Mouse (Mus musculus) heart, postnatal 0 days (tissue): ENCODE measurements around the gene Cd207. TPM values are rescaled to one million over a fixed set of nuclear protein-coding genes. Genes with fewer than 3 reads are reported as not detected.
A peak's percentile ranks its signal among the peaks of the same experiment; 100 is the strongest.

ENCODE experiments used
- ATAC-seq: fragments of 200-750 bp; cut with Nextera tagmentation; 2 replicates; pipeline ENCODE4 v1.8.0; 2017; ENCODE audit warnings: low read depth, moderate number of reproducible peaks, moderate library complexity; ENCODE audit not compliant: insufficient read depth
- DNase-seq: peaks from one replicate; pipeline ENCODE4 v3.0.0-alpha.2; 2016; ENCODE audit warnings: low spot score
- H3K27ac ChIP-seq: fragments of 300-500 bp; sonication (generic); 2 replicates; pipeline ENCODE4 v1.5.1; 2014; ENCODE audit warnings: low read depth, mild to moderate bottlenecking
- H3K27me3 ChIP-seq: fragments of 300-500 bp; sonication (generic); 2 replicates; pipeline ENCODE4 v1.6.1; 2014; ENCODE audit warnings: low read length, mixed read lengths; ENCODE audit not compliant: control insufficient read depth, insufficient read depth
- H3K36me3 ChIP-seq: fragments of 300-500 bp; sonication (generic); replicated peaks from 2 replicates; pipeline ENCODE4 v1.6.1; 2014; ENCODE audit warnings: low read length, mixed read lengths; ENCODE audit not compliant: control insufficient read depth, insufficient read depth
- H3K4me1 ChIP-seq: fragments of 300-500 bp; sonication (generic); 2 replicates; pipeline ENCODE4 v1.6.1; 2014; ENCODE audit warnings: antibody characterized with exemption; ENCODE audit not compliant: control insufficient read depth, insufficient read depth
- H3K4me2 ChIP-seq: fragments of 300-500 bp; sonication (generic); 2 replicates; pipeline ENCODE4 v1.6.1; 2014; ENCODE audit warnings: low read depth, mild to moderate bottlenecking, low read length, moderate library complexity
- H3K4me3 ChIP-seq: fragments of 300-500 bp; sonication (generic); 2 replicates; pipeline ENCODE4 v1.5.1; 2014; ENCODE audit warnings: low read depth, low read length
- H3K9ac ChIP-seq: fragments of 300-500 bp; sonication (generic); replicated peaks from 2 replicates; pipeline ENCODE4 v1.6.1; 2014; ENCODE audit warnings: low read depth, low read length, mixed read lengths
- H3K9me3 ChIP-seq: fragments of 300-500 bp; sonication (generic); replicated peaks from 2 replicates; pipeline ENCODE4 v1.6.1; 2016; ENCODE audit warnings: low read length; ENCODE audit not compliant: control insufficient read depth
- CTCF ChIP-seq: IDR thresholded peaks from 2 replicates; pipeline ENCODE4 v1.5.1; 2016; ENCODE audit warnings: antibody characterized with exemption, control low read depth, low read depth
- EP300 ChIP-seq: IDR thresholded peaks from 2 replicates; pipeline ENCODE4 v1.6.1; 2016; ENCODE audit warnings: antibody characterized with exemption, low read depth
- WGBS: fragments of 180-500 bp; shearing (Covaris S2); extraction: QIAGEN DNeasy Blood & Tissue Kit; methylation state at CpG from one replicate; pipeline ENCODE4 v1.1.7; 2014; 5-methylcytosine and 5-hydroxymethylcytosine counted together
- polyA plus RNA-seq: library from polyadenylated mRNA; unstranded; fragments of >200 nt; fragmentation: Nextera tagmentation; extraction: Ambion mirVana; gene quantifications from 2 replicates; pipeline ENCODE4 v1.2.1, GENCODE M21; 2015
- total RNA-seq: library from RNA; depleted of rRNA; stranded (reverse); fragments of >200 nt; gene quantifications from 2 replicates; pipeline ENCODE4 v1.2.3, GENCODE M21; 2014; ENCODE audit warnings: low replicate concordance

Cd207 gene
- total and polyA plus RNA-seq, 2 experiments from 2014 or later = 0.11 to 0.75 TPM

- Histone ChIP-seq H3K4me1 (no peaks in the 10 kb centered on the region), H3K9ac (no peak overlapping the region), H3K27ac (no peak overlapping the region), H3K9me3 (no peaks in the 10 kb centered on the region), H3K4me2 (no peak overlapping the region), H3K4me3 (no peak overlapping the region), H3K36me3 (no peaks in the 10 kb centered on the region), H3K27me3 (peaks cover 96% of the 10 kb centered on the region)
- DNase-seq (no peak), ATAC-seq (no peak)
- 2% methylated on average over 27 of the region's 27 CpGs for WGBS
- TF ChIP-seq EP300 (no peak), CTCF (no peak)
Measured at GRCm38 (mm10) chr6:83703000-83703721, 25.5 kb upstream of the Cd207 start.

- Histone ChIP-seq H3K9ac (no peak overlapping the region), H3K4me1 (no peaks in the 10 kb centered on the region), H3K9me3 (no peaks in the 10 kb centered on the region), H3K27me3 (peaks cover 96% of the 10 kb centered on the region), H3K4me3 (no peak overlapping the region), H3K36me3 (no peaks in the 10 kb centered on the region), H3K4me2 (no peak overlapping the region), H3K27ac (no peak overlapping the region)
- 2% methylated on average over 53 of the region's 53 CpGs for WGBS
- TF ChIP-seq EP300 = no peak
- no peak for TF ChIP-seq CTCF
- ATAC-seq = 0 out of 2 replicates have a peak, but pooled peaks have one; percentile 17
- DNase-seq = no peak
Measured at GRCm38 (mm10) chr6:83702146-83702999, 24.7 kb upstream of the Cd207 start.

- no peak for DNase-seq
- no peak overlapping the region for H3K9ac ChIP-seq
- no peaks in the 10 kb centered on the region for H3K4me1 ChIP-seq
- TF ChIP-seq CTCF (no peak), EP300 (no peak)
- H3K27ac ChIP-seq = no peak overlapping the region
- ATAC-seq = no peak
- no peak overlapping the region for H3K4me2 ChIP-seq
- WGBS = 1% methylated on average over 11 of the region's 11 CpGs
- H3K4me3 ChIP-seq = no peak overlapping the region
- H3K27me3 ChIP-seq = peaks cover 96% of the 10 kb centered on the region
- no peaks in the 10 kb centered on the region for H3K9me3 ChIP-seq
- H3K36me3 ChIP-seq = no peaks in the 10 kb centered on the region
Measured at GRCm38 (mm10) chr6:83701001-83701400, 23.3 kb upstream of the Cd207 start.

- H3K9ac ChIP-seq = no peak overlapping the region
- TF ChIP-seq CTCF (no peak), EP300 (no peak)
- no peaks in the 10 kb centered on the region for H3K9me3 ChIP-seq
- peaks cover 96% of the 10 kb centered on the region for H3K27me3 ChIP-seq
- no peak for DNase-seq
- no peak for ATAC-seq
- no peak overlapping the region for H3K27ac ChIP-seq
- H3K36me3 ChIP-seq = no peaks in the 10 kb centered on the region
- H3K4me2 ChIP-seq = no peak overlapping the region
- no peaks in the 10 kb centered on the region for H3K4me1 ChIP-seq
- no peak overlapping the region for H3K4me3 ChIP-seq
- WGBS = 7% methylated on average over 5 of the region's 5 CpGs
Measured at GRCm38 (mm10) chr6:83699971-83700370, 22.3 kb upstream of the Cd207 start.

GRCm38 (mm10) chr6:83697932-83698331 lies 20.3 kb upstream of the Cd207 start:
- Histone ChIP-seq H3K9ac (no peak overlapping the region), H3K27me3 (peaks cover 96% of the 10 kb centered on the region), H3K27ac (no peak overlapping the region), H3K4me3 (no peak overlapping the region), H3K4me1 (no peaks in the 10 kb centered on the region), H3K9me3 (no peaks in the 10 kb centered on the region), H3K4me2 (no peak overlapping the region), H3K36me3 (no peaks in the 10 kb centered on the region)
- DNase-seq = no peak
- TF ChIP-seq CTCF = no peak
- no peak for TF ChIP-seq EP300
- 7% methylated on average over 8 of the region's 8 CpGs for WGBS
- no peak for ATAC-seq
